Mouse (Mus musculus): ENCODE results near the gene Rbak.
"Not testable (repeated sequence)": the region's sequence is repeated elsewhere in the genome, so short reads cannot be mapped to it uniquely, and the experiment has no call there.

Rbak gene

GRCm38 (mm10) chr5:143135042-143135441 lies 45.5 kb downstream of the Rbak start:
- DNase-seq (ENCODE audit: extremely low spot score, low spot score) = no peak

- not testable (repeated sequence) for DNase-seq (ENCODE audit: extremely low spot score, low spot score)
Observed at GRCm38 (mm10) chr5:143134216-143135010, 46.2 kb downstream of the Rbak start.

GRCm38 (mm10) chr5:143132935-143133514 lies 47.5 kb downstream of the Rbak start:
- DNase-seq (ENCODE audit: extremely low spot score, low spot score) = no peak

- DNase-seq (ENCODE audit: extremely low spot score, low spot score) = no peak
Observed at GRCm38 (mm10) chr5:143130342-143130741, 50.2 kb downstream of the Rbak start.

- DNase-seq (ENCODE audit: extremely low spot score, low spot score) = no peak
Observed at GRCm38 (mm10) chr5:143129101-143129500, 51.5 kb downstream of the Rbak start.

- no peak for DNase-seq (ENCODE audit: extremely low spot score, low spot score)
Observed at GRCm38 (mm10) chr5:143127837-143128236, 52.7 kb downstream of the Rbak start.

GRCm38 (mm10) chr5:143126908-143127307 lies 53.7 kb downstream of the Rbak start:
- no peak for DNase-seq (ENCODE audit: extremely low spot score, low spot score)

- DNase-seq (ENCODE audit: extremely low spot score, low spot score) = no peak
Observed at GRCm38 (mm10) chr5:143126089-143126488, 54.5 kb downstream of the Rbak start.

- DNase-seq (ENCODE audit: extremely low spot score, low spot score) = no peak
Observed at GRCm38 (mm10) chr5:143125601-143126000, 55.0 kb downstream of the Rbak start.

GRCm38 (mm10) chr5:143124805-143125378 lies 55.7 kb downstream of the Rbak start:
- no peak for DNase-seq (ENCODE audit: extremely low spot score, low spot score)

- DNase-seq (ENCODE audit: extremely low spot score, low spot score) = no peak
Observed at GRCm38 (mm10) chr5:143122673-143123072, 57.9 kb downstream of the Rbak start.

Measured in neural tube, embryonic 10.5 days (tissue).